Mouse (Mus musculus) lung, postnatal 14 days (tissue): ENCODE results near the gene Kcnmb2.

Experiments
- DNase-seq: peaks from one replicate; pipeline ENCODE4 v3.0.0; 2021

Gene Kcnmb2

GRCm38 (mm10) chr3:32020981-32021380 is 118.7 kb downstream of the Kcnmb2 start:
- DNase-seq = no peak

GRCm38 (mm10) chr3:32029375-32030050 is 127.2 kb downstream of the Kcnmb2 start:
- DNase-seq = no peak

- DNase-seq = no peak
Observed at GRCm38 (mm10) chr3:32032381-32032780, 130.1 kb downstream of the Kcnmb2 start.

DNA sequence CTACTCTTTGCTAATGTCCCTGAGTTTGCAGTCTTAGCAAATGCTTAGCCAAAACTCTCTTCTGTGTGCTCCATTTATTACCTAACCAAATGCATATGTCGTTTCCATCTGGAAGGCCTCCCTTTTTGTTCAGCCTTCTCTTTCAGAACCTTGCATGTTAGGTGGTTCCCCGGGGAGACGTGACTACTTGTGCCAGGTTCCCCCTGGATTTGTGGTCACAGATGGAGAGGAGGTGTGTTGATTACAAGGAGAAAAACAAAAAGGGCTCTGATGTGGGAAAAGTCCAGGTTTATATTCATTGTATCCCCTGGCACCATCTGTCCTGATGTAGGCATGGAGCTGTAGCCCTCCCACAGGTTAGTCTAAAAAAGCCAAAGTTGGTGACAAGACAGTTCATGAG is 141.5 kb downstream of the Kcnmb2 start:
- no peak for DNase-seq

- DNase-seq = no peak
Observed at GRCm38 (mm10) chr3:32048777-32049176, 146.5 kb downstream of the Kcnmb2 start.

GRCm38 (mm10) chr3:32052596-32052995 is 150.3 kb downstream of the Kcnmb2 start:
- DNase-seq = no peak

GRCm38 (mm10) chr3:32053610-32054241 is 151.4 kb downstream of the Kcnmb2 start:
- DNase-seq = no peak

GRCm38 (mm10) chr3:32059888-32060656 is 157.8 kb downstream of the Kcnmb2 start:
- DNase-seq = no peak

GRCm38 (mm10) chr3:32062685-32063084 is 160.4 kb downstream of the Kcnmb2 start:
- DNase-seq = no peak

- no peak for DNase-seq
Observed at GRCm38 (mm10) chr3:32063312-32063711, 161.0 kb downstream of the Kcnmb2 start.

GRCm38 (mm10) chr3:32067004-32067935 is 165.0 kb downstream of the Kcnmb2 start:
- DNase-seq = no peak

DNA sequence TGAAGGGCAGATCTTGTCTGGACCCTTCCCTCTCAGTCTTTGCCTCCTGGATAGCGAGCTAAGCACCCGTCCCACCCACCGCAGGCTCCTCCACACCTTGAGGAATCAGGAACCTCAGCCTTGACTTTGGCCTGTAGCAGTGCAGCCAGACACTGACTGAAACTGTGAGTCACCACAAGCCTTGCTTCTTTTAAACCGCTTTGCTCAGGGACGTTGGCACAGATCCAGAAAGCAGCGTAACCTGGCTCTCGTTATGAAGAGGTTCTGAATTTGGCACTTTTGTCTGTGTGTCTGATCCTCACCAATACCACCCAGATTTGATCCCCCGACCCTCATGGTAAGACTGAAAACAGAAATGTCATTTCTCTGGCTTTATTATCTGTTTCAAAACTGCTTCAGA is 171.6 kb downstream of the Kcnmb2 start:
- peak; percentile 1 for DNase-seq

DNA sequence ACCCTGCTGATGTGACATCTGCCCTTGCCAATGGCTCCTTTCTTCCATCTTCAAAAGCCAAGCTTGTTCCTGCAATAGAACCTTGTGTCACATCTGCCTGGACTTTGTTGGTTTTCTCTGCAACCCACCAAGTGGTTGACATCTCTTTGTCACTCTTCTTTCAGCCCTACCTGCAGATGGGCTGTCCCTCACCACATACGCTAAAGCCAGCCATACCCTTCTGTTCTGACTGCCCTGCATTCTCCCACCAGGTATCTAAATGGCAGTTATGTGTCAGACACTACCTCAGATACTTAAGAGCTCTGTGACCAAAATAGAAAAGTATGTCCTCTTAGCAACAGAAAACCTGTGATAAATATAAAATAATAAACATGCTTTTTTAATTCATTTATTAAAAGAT is 186.5 kb downstream of the Kcnmb2 start:
- no peak for DNase-seq

- DNase-seq = no peak
Observed at GRCm38 (mm10) chr3:32101391-32101790, 199.1 kb downstream of the Kcnmb2 start.

- no peak for DNase-seq
Observed at GRCm38 (mm10) chr3:32119851-32120250, 217.5 kb downstream of the Kcnmb2 start.

- no peak for DNase-seq
Observed at GRCm38 (mm10) chr3:32121731-32122130, 219.4 kb downstream of the Kcnmb2 start.

- no peak for DNase-seq
Observed at GRCm38 (mm10) chr3:32125431-32125830, 223.1 kb downstream of the Kcnmb2 start.

DNA sequence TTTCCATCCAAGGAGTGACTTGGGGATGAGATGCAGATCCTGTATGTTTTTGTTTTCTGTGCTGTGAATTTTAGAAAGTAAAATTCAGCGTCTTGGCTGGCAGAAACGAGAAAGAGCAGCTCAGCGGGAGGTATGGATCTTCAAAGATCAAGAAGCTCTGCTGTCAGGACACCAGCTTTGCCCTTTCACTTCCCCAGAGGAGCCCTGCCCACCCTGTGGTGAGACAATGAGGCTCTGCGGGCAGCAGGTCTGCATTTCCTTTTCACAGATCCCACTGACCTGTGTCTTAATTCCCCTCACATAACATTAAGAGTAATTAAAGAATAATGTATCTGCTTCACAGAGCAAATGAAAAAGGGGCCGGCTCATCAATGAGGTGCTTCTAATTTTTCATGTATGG is 226.1 kb downstream of the Kcnmb2 start:
- no peak for DNase-seq

DNA sequence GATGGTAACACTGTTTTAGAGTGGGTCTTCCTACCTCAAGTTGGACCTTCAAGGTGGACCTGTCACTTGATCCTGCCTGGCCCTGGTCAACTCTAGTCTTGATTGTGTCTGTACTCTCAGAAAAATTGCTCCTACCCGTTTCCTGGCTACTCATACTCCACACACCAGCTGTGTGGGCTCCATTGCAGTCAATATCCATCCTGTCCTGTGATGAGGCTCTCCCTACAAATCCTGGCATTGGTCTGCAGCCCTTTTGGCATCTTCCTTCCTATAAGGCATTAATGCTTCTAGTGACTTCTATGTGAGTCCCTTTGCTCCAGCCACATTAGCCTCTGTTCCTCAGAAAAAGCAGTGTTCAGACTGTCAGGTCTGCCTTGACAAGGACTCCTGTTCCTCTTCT is 228.4 kb downstream of the Kcnmb2 start:
- DNase-seq = peak; percentile 6

GRCm38 (mm10) chr3:32132395-32133004 is 230.2 kb downstream of the Kcnmb2 start:
- DNase-seq = no peak

- no peak for DNase-seq
Observed at GRCm38 (mm10) chr3:32144194-32144593, 241.9 kb downstream of the Kcnmb2 start.

DNA sequence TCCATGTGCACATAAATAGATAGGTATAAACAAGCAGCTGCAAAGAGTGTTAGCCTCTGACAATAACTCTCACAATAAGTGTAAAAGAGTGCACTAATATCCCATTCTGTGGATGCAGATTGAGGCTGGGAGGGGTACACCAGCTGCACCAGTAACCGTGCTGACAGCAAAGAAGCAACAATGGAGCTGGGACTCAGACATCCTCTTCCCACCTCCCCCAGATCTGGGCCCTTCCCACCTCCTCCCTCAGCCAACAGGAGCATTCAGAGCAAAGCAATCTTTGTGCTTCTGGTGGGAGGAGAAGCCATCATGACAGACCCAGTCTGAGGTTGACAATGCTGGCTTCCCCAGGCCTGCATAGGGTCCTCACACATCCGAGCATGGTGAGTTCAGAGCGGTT is 242.3 kb downstream of the Kcnmb2 start:
- no peak for DNase-seq
